Mouse (Mus musculus) midbrain, embryonic 16.5 days (tissue): ENCODE data around the gene Mafk. TPM values are rescaled to one million over a fixed set of nuclear protein-coding genes. Genes with fewer than 3 reads are reported as not detected.

Experiments used
- ATAC-seq: fragments of 200-750 bp; cut with Nextera tagmentation; 2 replicates; pipeline ENCODE4 v1.8.0; 2017; ENCODE audit warnings: moderate TSS enrichment
- H3K27ac ChIP-seq: fragments of 300-500 bp; sonication (generic); 2 replicates; pipeline ENCODE4 v1.5.1; 2014; ENCODE audit warnings: mild to moderate bottlenecking, low read length, mixed read lengths
- H3K27me3 ChIP-seq: fragments of 300-500 bp; sonication (generic); 2 replicates; pipeline ENCODE4 v1.6.1; 2014; ENCODE audit warnings: low read depth, low read length, mixed read lengths; ENCODE audit not compliant: control insufficient read depth, insufficient read depth
- H3K36me3 ChIP-seq: fragments of 300-500 bp; sonication (generic); 2 replicates; pipeline ENCODE4 v1.6.1; 2014; ENCODE audit warnings: mild to moderate bottlenecking, low read length, moderate library complexity, mixed read lengths; ENCODE audit not compliant: control insufficient read depth, insufficient read depth
- H3K4me1 ChIP-seq: fragments of 300-500 bp; sonication (generic); 2 replicates; pipeline ENCODE4 v1.6.1; 2014; ENCODE audit warnings: mild to moderate bottlenecking, low read length, mixed read lengths; ENCODE audit not compliant: control insufficient read depth, insufficient read depth
- H3K4me2 ChIP-seq: fragments of 300-500 bp; sonication (generic); 2 replicates; pipeline ENCODE4 v1.6.1; 2014; ENCODE audit warnings: mild to moderate bottlenecking, low read length, mixed read lengths
- H3K4me3 ChIP-seq: fragments of 300-500 bp; sonication (generic); 2 replicates; pipeline ENCODE4 v1.5.1; 2014; ENCODE audit warnings: low read depth, mild to moderate bottlenecking, low read length, moderate library complexity, mixed read lengths
- H3K9ac ChIP-seq: fragments of 300-500 bp; sonication (generic); 2 replicates; pipeline ENCODE4 v1.6.1; 2014; ENCODE audit warnings: low read depth, low read length, mixed read lengths
- H3K9me3 ChIP-seq: fragments of 300-500 bp; sonication (generic); replicated peaks from 2 replicates; pipeline ENCODE4 v1.6.1; 2014; ENCODE audit warnings: mild to moderate bottlenecking, low read length, mixed read lengths; ENCODE audit not compliant: control insufficient read depth, poor library complexity, severe bottlenecking
- WGBS: fragments of 180-500 bp; shearing (Covaris S2); extraction: QIAGEN DNeasy Blood & Tissue Kit; methylation state at CpG from one replicate; pipeline ENCODE4 v1.1.7; 2014; 5-methylcytosine and 5-hydroxymethylcytosine counted together
- polyA plus RNA-seq: library from polyadenylated mRNA; unstranded; fragments of >200 nt; fragmentation: Nextera tagmentation; extraction: Ambion mirVana; gene quantifications from 2 replicates; pipeline ENCODE4 v1.2.1, GENCODE M21; 2015

Mafk gene
- polyA plus RNA-seq, 1 experiment from 2014 or later, result 17.6 TPM

- no peak for ATAC-seq
These were observed 27.0 kb upstream of the Mafk start for GRCm38 (mm10) chr5:139764296-139764695.

GRCm38 (mm10) chr5:139768216-139768615, 23.1 kb upstream of the Mafk start:
- peaks cover 62% of the 10 kb centered on the region for H3K36me3 ChIP-seq
- H3K4me3 ChIP-seq, result no peak overlapping the region
- no peaks in the 10 kb centered on the region for H3K9me3 ChIP-seq
- no peak overlapping the region for H3K9ac ChIP-seq
- no peak overlapping the region for H3K27ac ChIP-seq
- no peak for ATAC-seq
- no peaks in the 10 kb centered on the region for H3K4me1 ChIP-seq
- H3K27me3 ChIP-seq, result no peaks in the 10 kb centered on the region
- H3K4me2 ChIP-seq, result no peak overlapping the region
- 89% methylated on average over 8 of the region's 8 CpGs for WGBS

More at GRCm38 (mm10) chr5:139764296-139764695, 27.0 kb upstream of the Mafk start:
- Histone ChIP-seq H3K36me3 (peaks cover 66% of the 10 kb centered on the region), H3K27ac (no peak overlapping the region), H3K4me1 (no peaks in the 10 kb centered on the region), H3K27me3 (no peaks in the 10 kb centered on the region), H3K9ac (no peak overlapping the region), H3K4me2 (no peak overlapping the region), H3K9me3 (no peaks in the 10 kb centered on the region), H3K4me3 (no peak overlapping the region)
- WGBS, result 74% methylated on average over 11 of the region's 11 CpGs

GRCm38 (mm10) chr5:139775216-139775926, 15.9 kb upstream of the Mafk start, which contains the start of gene Ints1:
TSS of gene Ints1 (minus strand) at chr5:139775674.
- Histone ChIP-seq H3K9me3 (no peaks in the 10 kb centered on the region), H3K4me2 (peak within 1 kb of the TSS; percentile 92), H3K27ac (peak within 1 kb of the TSS; percentile 65; the same call in 1 of the 2 replicates), H3K9ac (peak within 1 kb of the TSS; percentile 72), H3K27me3 (no peaks in the 10 kb centered on the region), H3K4me1 (peaks cover 8% of the 10 kb centered on the region), H3K36me3 (peaks cover 22% of the 10 kb centered on the region), H3K4me3 (peak within 1 kb of the TSS; percentile 77)
- peak; percentile 91 for ATAC-seq
- WGBS, result 1% methylated on average over 55 of the region's 55 CpGs

GRCm38 (mm10) chr5:139776966-139777365, 14.3 kb upstream of the Mafk start:
- Histone ChIP-seq H3K9ac (no peak overlapping the region), H3K27ac (no peak overlapping the region), H3K36me3 (peaks cover 8% of the 10 kb centered on the region), H3K4me3 (no peak overlapping the region), H3K4me2 (no peak overlapping the region), H3K27me3 (no peaks in the 10 kb centered on the region), H3K4me1 (peaks cover 8% of the 10 kb centered on the region), H3K9me3 (no peaks in the 10 kb centered on the region)
- WGBS, result 80% methylated on average over 5 of the region's 5 CpGs
- ATAC-seq, result no peak

GRCm38 (mm10) chr5:139781406-139781805, 9.9 kb upstream of the Mafk start:
- Histone ChIP-seq H3K27me3 (no peaks in the 10 kb centered on the region), H3K4me3 (no peak overlapping the region), H3K27ac (no peak overlapping the region), H3K9ac (no peak overlapping the region), H3K4me2 (no peak overlapping the region), H3K36me3 (no peaks in the 10 kb centered on the region), H3K4me1 (no peaks in the 10 kb centered on the region), H3K9me3 (no peaks in the 10 kb centered on the region)
- no peak for ATAC-seq
- whole genome bisulfite sequencing, result 92% methylated on average over 8 of the region's 8 CpGs

GRCm38 (mm10) chr5:139789466-139789865, 1.8 kb upstream of the Mafk start:
- H3K4me3 ChIP-seq, result no peak overlapping the region
- no peak overlapping the region for H3K4me2 ChIP-seq
- H3K27ac ChIP-seq, result no peak overlapping the region
- H3K36me3 ChIP-seq, result no peaks in the 10 kb centered on the region
- WGBS, result 69% methylated on average over 4 of the region's 4 CpGs
- no peak overlapping the region for H3K9ac ChIP-seq
- no peak for ATAC-seq
- peaks cover 11% of the 10 kb centered on the region for H3K4me1 ChIP-seq
- H3K9me3 ChIP-seq, result no peaks in the 10 kb centered on the region
- no peaks in the 10 kb centered on the region for H3K27me3 ChIP-seq

GRCm38 (mm10) chr5:139792159-139792775, 954 bp downstream of the Mafk start:
- no peaks in the 10 kb centered on the region for H3K9me3 ChIP-seq
- H3K36me3 ChIP-seq, result no peaks in the 10 kb centered on the region
- H3K4me3 ChIP-seq, result peak overlapping the region; percentile 75
- H3K4me1 ChIP-seq, result peaks cover 19% of the 10 kb centered on the region
- 17% methylated on average over 11 of the region's 11 CpGs for WGBS
- no peak overlapping the region for H3K27ac ChIP-seq
- no peaks in the 10 kb centered on the region for H3K27me3 ChIP-seq
- no peak for ATAC-seq
- peak overlapping the region; percentile 75 for H3K9ac ChIP-seq
- peak overlapping the region; percentile 99 for H3K4me2 ChIP-seq

GRCm38 (mm10) chr5:139792966-139793337, 1.6 kb downstream of the Mafk start:
- WGBS, result 64% methylated on average over 3 of the region's 3 CpGs
- H3K4me1 ChIP-seq, result peaks cover 26% of the 10 kb centered on the region
- no peaks in the 10 kb centered on the region for H3K27me3 ChIP-seq

GRCm38 (mm10) chr5:139793338-139794089, 2.2 kb downstream of the Mafk start:
- Histone ChIP-seq H3K9me3 (no peaks in the 10 kb centered on the region), H3K27me3 (no peaks in the 10 kb centered on the region), H3K9ac (no peak overlapping the region), H3K4me3 (no peak overlapping the region), H3K4me1 (peaks cover 32% of the 10 kb centered on the region), H3K27ac (no peak overlapping the region), H3K36me3 (no peaks in the 10 kb centered on the region), H3K4me2 (no peak overlapping the region)
- 83% methylated on average over 11 of the region's 11 CpGs for WGBS
- ATAC-seq, result no peak

More at GRCm38 (mm10) chr5:139792966-139793337, 1.6 kb downstream of the Mafk start:
- no peak overlapping the region for H3K4me3 ChIP-seq
- no peak for ATAC-seq
- no peak overlapping the region for H3K4me2 ChIP-seq
- no peaks in the 10 kb centered on the region for H3K36me3 ChIP-seq
- no peak overlapping the region for H3K9ac ChIP-seq
- no peak overlapping the region for H3K27ac ChIP-seq
- H3K9me3 ChIP-seq, result no peaks in the 10 kb centered on the region
